Mouse (Mus musculus) layer of hippocampus, adult 8-10 months (tissue): Measurements from ENCODE around the gene Map3k4. TPM values are rescaled to one million over a fixed set of nuclear protein-coding genes. Genes with fewer than 3 reads are reported as not detected.
"Not testable (repeated sequence)": the region's sequence is repeated elsewhere in the genome, so short reads cannot be mapped to it uniquely, and the experiment has no call there.

ENCODE experiments used
- DNase-seq, 2 experiments: peaks; one replicate each; pipeline ENCODE4 v3.0.0; 2022; ENCODE audit warnings: low spot score in 2 of 2
- total RNA-seq, 4 experiments: library from RNA; stranded (reverse); gene quantifications; 2 replicates each; pipeline ENCODE4 v1.2.4; 2022

The Map3k4 gene
- total RNA-seq, 4 experiments from 2014 or later: 57.9 to 78.8 (median 62.7) TPM

GRCm38 (mm10) chr17:12307251-12308135, 11.1 kb downstream of the Map3k4 start:
- no peak for DNase-seq

DNA sequence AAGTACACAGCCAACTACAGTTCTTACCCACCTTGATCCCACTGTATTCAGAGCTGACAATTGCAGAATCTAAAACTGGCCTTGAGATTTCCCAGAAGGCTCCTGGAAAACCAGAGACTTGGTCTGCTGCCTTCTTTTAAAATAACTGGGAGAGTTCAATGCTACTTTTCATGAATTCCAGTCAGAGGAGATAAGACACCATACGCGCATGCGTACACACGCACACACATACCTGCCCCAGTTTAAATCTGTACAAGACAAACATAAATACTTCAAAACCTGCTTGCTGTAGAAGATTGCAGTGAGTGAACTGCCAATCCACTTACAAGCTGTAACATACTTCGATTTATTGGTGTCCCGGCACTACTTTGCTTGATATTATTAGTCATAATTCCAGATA, 13.9 kb downstream of the Map3k4 start:
- DNase-seq: no peak

GRCm38 (mm10) chr17:12300896-12301706, 17.5 kb downstream of the Map3k4 start:
- DNase-seq: no peak

- no peak for DNase-seq
Observed at GRCm38 (mm10) chr17:12300127-12300675, 18.4 kb downstream of the Map3k4 start.

DNA sequence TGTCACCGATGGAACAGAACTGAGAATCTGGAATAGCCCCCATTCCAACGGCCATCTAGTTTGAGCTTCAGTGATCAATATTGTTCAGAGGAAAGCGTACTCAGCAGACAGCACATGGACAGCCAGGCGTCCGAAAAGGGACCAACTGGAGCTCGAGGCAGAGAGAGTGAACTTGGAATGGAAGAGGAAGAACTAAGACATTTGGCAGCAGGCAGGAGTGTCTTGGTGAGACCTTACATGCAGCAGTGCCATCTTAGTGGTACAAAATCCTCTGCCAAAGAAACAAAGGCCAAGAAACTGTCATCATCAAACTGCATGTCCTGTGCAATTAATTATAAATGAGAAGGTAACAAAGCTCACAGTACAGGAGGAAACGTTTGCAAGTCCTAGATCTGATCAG, 19.2 kb downstream of the Map3k4 start:
- DNase-seq: no peak

GRCm38 (mm10) chr17:12297978-12298377, 20.6 kb downstream of the Map3k4 start:
- no peak for DNase-seq

GRCm38 (mm10) chr17:12297292-12297691, 21.3 kb downstream of the Map3k4 start:
- no peak for DNase-seq

GRCm38 (mm10) chr17:12295926-12296325, 22.7 kb downstream of the Map3k4 start:
- not testable (repeated sequence) for DNase-seq

DNA sequence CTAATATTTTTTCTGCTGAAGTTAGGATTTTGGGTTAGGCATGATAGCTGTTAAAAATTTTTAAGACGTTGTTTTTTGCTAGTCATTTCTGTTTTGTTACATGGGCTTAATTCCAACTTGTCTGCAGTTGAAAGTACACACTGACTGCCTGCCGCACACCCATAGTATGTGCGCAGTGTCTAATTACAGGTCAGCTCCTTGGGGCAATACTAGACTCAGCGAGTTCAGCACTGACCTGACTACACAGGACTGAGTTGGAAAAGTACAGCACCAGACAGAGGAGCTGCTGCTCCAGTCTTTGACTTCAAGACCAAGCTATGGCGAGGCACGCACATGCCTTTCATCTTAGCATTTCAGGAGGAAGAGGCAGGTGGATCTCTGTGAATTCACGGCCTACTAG, 24.2 kb downstream of the Map3k4 start:
- no peak for DNase-seq

GRCm38 (mm10) chr17:12293571-12293970, 25.0 kb downstream of the Map3k4 start:
- no peak for DNase-seq

- no peak for DNase-seq
Observed at GRCm38 (mm10) chr17:12292877-12293276, 25.7 kb downstream of the Map3k4 start.

DNA sequence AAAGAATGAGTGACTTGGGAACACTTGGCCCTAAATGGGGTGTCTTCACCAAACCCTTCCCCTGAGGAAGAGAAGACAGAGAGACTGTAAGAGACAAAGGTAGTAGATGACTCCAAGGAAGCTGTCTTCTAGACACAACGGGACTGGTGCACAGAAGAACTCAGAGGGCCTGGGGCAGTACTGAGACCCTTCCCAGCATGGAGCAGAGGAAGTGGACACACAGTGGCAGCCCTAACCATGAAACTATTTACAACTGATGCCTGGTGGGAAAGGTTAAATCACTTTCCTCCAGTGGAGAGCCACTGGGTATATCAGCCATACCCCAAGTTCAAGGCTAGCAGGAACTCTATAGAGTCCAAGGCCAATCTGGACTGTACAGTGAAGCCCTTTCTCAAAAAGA, 26.2 kb downstream of the Map3k4 start:
- DNase-seq: no peak

GRCm38 (mm10) chr17:12291151-12291550, 27.4 kb downstream of the Map3k4 start:
- no peak for DNase-seq

GRCm38 (mm10) chr17:12290735-12291134, 27.9 kb downstream of the Map3k4 start:
- peak in 1 of 2 experiments; percentile 32 for DNase-seq

DNA sequence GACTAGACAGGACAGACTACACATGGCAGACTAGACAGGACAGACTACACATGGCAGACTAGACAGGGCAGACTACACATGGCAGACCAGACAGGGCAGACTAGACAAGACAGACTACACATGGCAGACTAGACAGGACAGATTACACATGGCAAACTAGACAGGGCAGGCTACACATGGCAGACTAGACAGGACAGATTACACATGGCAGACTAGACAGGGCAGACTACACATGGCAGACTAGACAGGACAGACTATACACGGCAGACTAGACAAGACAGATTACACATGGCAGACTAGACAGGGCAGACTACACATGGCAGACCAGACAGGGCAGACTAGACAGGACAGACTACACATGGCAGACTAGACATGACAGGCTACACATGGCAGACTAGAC, 28.8 kb downstream of the Map3k4 start:
- not testable (repeated sequence) for DNase-seq

DNA sequence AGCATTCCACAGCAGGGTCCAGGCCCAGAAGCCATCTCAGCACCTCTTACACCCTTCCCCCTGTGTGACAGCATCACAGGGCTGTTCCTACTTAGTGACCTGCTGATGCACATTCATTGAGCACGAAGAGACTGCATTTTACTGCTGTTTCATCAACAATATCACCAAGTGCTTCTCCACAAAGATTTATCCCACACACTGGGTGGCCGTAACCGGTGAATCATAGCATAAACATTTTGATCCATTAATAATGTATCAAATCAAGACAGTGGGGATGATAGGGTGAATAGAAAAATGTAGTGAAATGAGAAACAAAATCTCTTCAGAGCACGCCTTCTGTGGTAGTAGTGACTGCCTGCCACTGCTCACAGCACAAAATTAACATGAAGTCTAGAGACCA, 29.7 kb downstream of the Map3k4 start:
- DNase-seq: no peak

- no peak for DNase-seq
Observed at GRCm38 (mm10) chr17:12279810-12280209, 38.8 kb downstream of the Map3k4 start.

GRCm38 (mm10) chr17:12278073-12278472, 40.5 kb downstream of the Map3k4 start:
- DNase-seq: no peak

- DNase-seq: no peak
Observed at GRCm38 (mm10) chr17:12277297-12277696, 41.3 kb downstream of the Map3k4 start.

DNA sequence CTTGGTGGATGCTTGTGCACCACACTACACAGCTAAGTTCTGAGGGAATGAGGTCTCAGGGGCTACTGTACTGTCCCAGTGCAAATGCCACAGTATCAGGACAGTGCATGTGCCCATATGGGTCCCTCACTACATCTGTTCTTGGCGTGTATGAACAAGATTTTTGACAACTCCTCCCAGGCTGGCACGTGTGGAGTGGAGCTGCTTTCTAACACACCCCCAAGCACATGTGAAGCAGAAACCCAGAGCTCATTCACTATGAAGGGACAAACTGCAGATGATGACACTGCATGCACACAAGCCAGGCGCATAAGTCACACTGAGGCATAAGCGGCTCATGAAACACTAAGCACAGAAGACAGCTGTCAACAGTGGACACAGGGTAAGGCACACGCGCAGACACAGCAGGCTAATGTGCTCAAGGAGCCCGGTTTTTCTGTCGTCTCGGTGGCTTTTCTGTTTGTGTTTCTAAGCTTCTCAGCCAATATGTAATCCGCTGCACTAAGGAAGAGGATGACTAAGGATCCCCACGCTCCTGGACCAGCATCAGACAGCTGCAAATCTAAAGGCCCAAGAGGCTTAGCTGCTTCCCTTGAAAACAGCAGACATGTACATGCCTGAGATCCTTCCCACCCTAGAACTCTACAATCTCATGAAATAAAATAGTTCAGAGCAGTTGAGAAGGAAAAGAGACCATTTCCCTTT, 41.9 kb downstream of the Map3k4 start:
- no peak for DNase-seq

DNA sequence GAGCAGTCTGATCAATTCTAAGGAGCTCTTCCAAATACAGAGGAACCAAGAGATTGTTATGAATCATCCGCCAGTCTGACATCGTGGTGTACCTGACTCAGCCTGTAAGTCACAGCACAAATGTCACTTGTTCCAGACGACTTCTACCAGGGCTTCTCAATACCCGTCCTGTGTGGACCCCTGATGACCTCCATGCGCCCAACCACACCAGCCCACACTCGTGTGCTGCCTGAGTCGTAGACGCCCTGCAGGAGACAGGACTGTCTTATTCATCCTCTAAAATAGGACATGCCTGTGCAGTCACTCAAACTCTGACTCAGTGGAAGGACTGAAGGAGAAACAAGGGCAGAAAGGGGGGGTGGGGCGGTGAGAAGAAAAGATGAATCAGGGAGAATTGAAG, 42.8 kb downstream of the Map3k4 start:
- no peak for DNase-seq
